In the genomic region with DNA sequence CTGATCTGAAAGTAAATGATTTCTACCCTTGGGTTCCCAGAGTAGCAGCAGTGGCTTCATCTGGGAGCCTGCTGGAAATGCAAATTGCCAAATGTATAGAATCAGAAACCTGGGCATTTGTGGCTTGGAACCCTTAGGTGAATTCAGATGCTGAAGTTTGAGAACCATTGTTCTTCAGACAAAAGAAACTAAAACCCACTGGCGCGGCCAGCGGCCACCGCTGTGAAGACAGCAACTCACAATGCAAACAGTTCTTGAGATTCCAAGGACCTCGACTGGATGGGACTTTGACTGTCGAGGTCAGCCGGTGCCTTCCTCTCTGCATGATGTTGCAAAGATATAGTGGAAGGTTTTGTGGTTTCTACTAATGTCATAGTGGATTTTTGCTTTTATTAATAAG, we compare ENCODE assay signal across 28 mouse cellular contexts. TPM values are rescaled to one million over a fixed set of nuclear protein-coding genes. Genes with fewer than 3 reads are reported as not detected.
A peak's percentile ranks its signal among the peaks of the same experiment; 100 is the strongest.
DNase-seq lines count a peak whose midpoint lies in the region; TF ChIP-seq lines count a peak whose summit lies in the region.
"Had no signal": no experiment of that assay in that cellular context is flagged by ENCODE, and none has a peak within 500 bp of the region (broad histone marks: within the 10 kb centered on the region; RNA-seq: fewer than 3 reads in every experiment).

No protein-coding gene starts in this region.

- no peak overlapping the region for H3K9ac ChIP-seq in ES-Bruce4 (ENCODE audit: low read depth, poor library complexity, severe bottlenecking)
- H3K9ac ChIP-seq: heart, embryonic 15.5 days; kidney, embryonic 15.5 days; limb, embryonic 12.5 days; liver, embryonic 15.5 days; lung, embryonic 14.5 days; midbrain, embryonic 12.5 days had no signal

- TF ChIP-seq EP300 in ES-Bruce4 (IDR thresholded peaks at IDR 0.05; ENCODE audit: insufficient read depth, low read depth, low read length): peak; percentile 74

- H3K27me3 ChIP-seq in ES-Bruce4 (ENCODE audit: control insufficient read depth, insufficient read depth, low read length, poor library complexity, severe bottlenecking): no peaks in the 10 kb centered on the region
- no peaks in the 10 kb centered on the region for H3K27me3 ChIP-seq in cerebellum, adult 2 months (ENCODE audit: control insufficient read depth, insufficient read depth, low read length)
- H3K27me3 ChIP-seq: CH12.LX; heart, embryonic 15.5 days; kidney, embryonic 15.5 days; limb, embryonic 12.5 days; liver, embryonic 15.5 days; midbrain, embryonic 12.5 days had no signal

- no peak overlapping the region for H3K4me3 ChIP-seq in ES-Bruce4 (ENCODE audit: low read depth, low read length)
- no peak overlapping the region for H3K4me3 ChIP-seq in cerebellum, adult 2 months (replicated peaks; ENCODE audit: insufficient read depth, low read depth, low read length)
- H3K4me3 ChIP-seq: erythroblast, embryonic 14.5 days; heart, embryonic 10.5 days; heart, embryonic 15.5 days; kidney, embryonic 15.5 days; layer of hippocampus, adult 2 months; left cerebral cortex, adult 2 months; limb, embryonic 12.5 days; liver, embryonic 15.5 days; midbrain, embryonic 12.5 days had no signal

- 20% methylated on average over 7 of the region's 7 CpGs for WGBS in cerebellum, adult 2 months

- TF ChIP-seq POLR2A in ES-Bruce4 (IDR thresholded peaks at IDR 0.05; ENCODE audit: insufficient read depth, low read length): no peak
- TF ChIP-seq POLR2A in cerebellum, adult 2 months (IDR thresholded peaks at IDR 0.05; ENCODE audit: borderline replicate concordance, insufficient read depth, low read length): no peak

- peak; percentile 12 for DNase-seq in embryo, embryonic 10 days (ENCODE audit: low spot score)
- DNase-seq in embryo, embryonic 11 days: no peak
- peak; percentile 88 for DNase-seq in ZHBTc4 (ENCODE audit: low read depth, low spot score)
- DNase-seq in retina, postnatal 1 day: peak; percentile 22
- no peak for DNase-seq in cerebellum, adult 2 months
- no peak for DNase-seq in heart, adult 18-20 months
- DNase-seq: adrenal gland, adult 8-10 months; cerebellum, adult 8-10 months; cerebellum, postnatal 25 days; gastrocnemius, postnatal 14 days; heart, postnatal 36 days; kidney, adult 18-20 months; kidney, postnatal 36 days; lung, embryonic 14.5 days; lung, postnatal 14 days; right cerebral cortex, adult 18-20 months; right cerebral cortex, postnatal 4 days had no signal

- H3K36me3 ChIP-seq in ES-Bruce4 (ENCODE audit: control insufficient read depth, insufficient read depth, low read length, poor library complexity, severe bottlenecking): no peaks in the 10 kb centered on the region
- H3K36me3 ChIP-seq: heart, embryonic 10.5 days; heart, embryonic 15.5 days; kidney, embryonic 15.5 days; limb, embryonic 12.5 days; liver, embryonic 15.5 days; midbrain, embryonic 12.5 days had no signal

- no peak for TF ChIP-seq CTCF in ES-Bruce4 (IDR thresholded peaks at IDR 0.05; ENCODE audit: low read depth, low read length)
- TF ChIP-seq CTCF in cerebellum, adult 2 months (IDR thresholded peaks at IDR 0.05; ENCODE audit: borderline replicate concordance, insufficient read depth, low read depth, low read length): no peak

- no peak overlapping the region for H3K27ac ChIP-seq in ES-Bruce4 (ENCODE audit: insufficient read depth, low read length)
- no peak overlapping the region for H3K27ac ChIP-seq in cerebellum, adult 2 months (ENCODE audit: insufficient read depth, low read length)
- H3K27ac ChIP-seq: heart, embryonic 10.5 days; heart, embryonic 15.5 days; kidney, embryonic 15.5 days; layer of hippocampus, adult 2 months; left cerebral cortex, adult 2 months; limb, embryonic 12.5 days; liver, embryonic 15.5 days; midbrain, embryonic 12.5 days had no signal

- no peaks in the 10 kb centered on the region for H3K4me1 ChIP-seq in ES-Bruce4 (ENCODE audit: control insufficient read depth, insufficient read depth, low read length)
- no peaks in the 10 kb centered on the region for H3K4me1 ChIP-seq in cerebellum, adult 2 months (ENCODE audit: control insufficient read depth, insufficient read depth, low read length)
- H3K4me1 ChIP-seq: heart, embryonic 10.5 days; heart, embryonic 15.5 days; kidney, embryonic 15.5 days; limb, embryonic 12.5 days; liver, embryonic 15.5 days; midbrain, embryonic 12.5 days had no signal

- no peaks in the 10 kb centered on the region for H3K9me3 ChIP-seq in ES-Bruce4 (replicated peaks; ENCODE audit: control insufficient read depth, insufficient read depth, low read length, poor library complexity, severe bottlenecking)
- H3K9me3 ChIP-seq: heart, embryonic 10.5 days; heart, embryonic 15.5 days; kidney, embryonic 15.5 days; limb, embryonic 12.5 days; liver, embryonic 15.5 days; midbrain, embryonic 12.5 days had no signal

RNA-seq across cellular contexts. Expression of a gene that starts 38.3 kb away (rescaled TPM):
- 14.3 and 21.1 TPM in 2 replicates for polyA plus RNA-seq in ES-Bruce4 (2011; ENCODE audit: insufficient read depth, insufficient read length, low read depth, missing spikeins)
- 11.1 and 11.2 TPM in 2 replicates for polyA plus RNA-seq in cerebellum, adult 2 months (2012; rRNA removed)
- under 1 TPM; 0.44 to 0.50 TPM for total RNA-seq in heart, adult 18-20 months (2021)
- polyA plus RNA-seq: erythroblast, embryonic 14.5 days had no signal

Comparison
In these comparisons a context has a peak if more than half of its experiments do, and no peak if none do; other contexts are left out.
1. DNase-seq: peak in embryo, embryonic 10 days (single experiment), ZHBTc4 (single experiment) and retina, postnatal 1 day (single experiment); none in embryo, embryonic 11 days (single experiment), cerebellum, adult 2 months (0 of 2) and heart, adult 18-20 months (0 of 2).